Mouse (Mus musculus): ENCODE data around the gene Thoc6.

- TF ChIP-seq CTCF (IDR thresholded peaks at IDR 0.05; ENCODE audit: low read depth) (0 out of 2 replicates have a peak, but pooled peaks have one; percentile 15), EP300 (IDR thresholded peaks at IDR 0.05; ENCODE audit: low read depth) (no peak)
Measured at GRCm38 (mm10) chr17:23675564-23676281, 2.0 kb upstream of the Thoc6 start.

All from liver, postnatal 0 days (tissue).